Mouse (Mus musculus): ENCODE data around the gene Slc16a12.

DNA sequence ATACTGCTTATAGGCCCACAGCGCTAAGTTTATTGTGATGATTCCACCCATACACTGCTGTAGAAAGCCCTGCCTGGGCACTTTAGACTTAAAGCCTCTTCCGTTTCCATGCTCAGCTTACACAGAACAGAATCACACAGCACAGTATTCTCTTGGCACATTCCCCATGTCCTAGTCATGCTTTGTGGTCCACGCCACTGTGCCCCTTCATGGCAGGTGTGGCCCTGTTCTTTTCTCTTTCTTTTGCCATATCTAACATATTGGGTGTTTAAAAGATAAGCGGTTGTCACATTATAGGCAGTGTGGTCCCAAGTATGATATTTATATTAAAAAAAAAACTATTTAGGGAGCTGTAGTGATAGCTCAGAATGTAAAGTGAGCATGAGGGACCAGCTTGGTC is 16.5 kb downstream of the Slc16a12 start:
- no peak for TF ChIP-seq POLR2A (IDR thresholded peaks at IDR 0.05; ENCODE audit: low read depth, low read length)
- TF ChIP-seq CTCF (IDR thresholded peaks at IDR 0.05; ENCODE audit: borderline replicate concordance, insufficient read depth, low read length): no peak

All from embryonic fibroblast, embryonic 13.5 days (primary cell).